Mouse (Mus musculus) embryonic facial prominence, embryonic 15.5 days (tissue): ENCODE results near the gene Tmem238. TPM values are rescaled to one million over a fixed set of nuclear protein-coding genes. Genes with fewer than 3 reads are reported as not detected.

Source experiments
- ATAC-seq: fragments of 200-750 bp; cut with Nextera tagmentation; 2 replicates; pipeline ENCODE4 v1.8.0; 2017; ENCODE audit warnings: low read depth, moderate TSS enrichment; ENCODE audit not compliant: insufficient number of reproducible peaks, low FRiP score, low TSS enrichment
- H3K27ac ChIP-seq: fragments of 300-500 bp; sonication (generic); replicated peaks from 2 replicates; pipeline ENCODE4 v1.5.1; 2015; ENCODE audit warnings: mild to moderate bottlenecking, inconsistent platforms
- H3K27me3 ChIP-seq: fragments of 300-500 bp; sonication (generic); 2 replicates; pipeline ENCODE4 v1.6.1; 2015; ENCODE audit warnings: inconsistent platforms
- H3K36me3 ChIP-seq: fragments of 300-500 bp; sonication (generic); 2 replicates; pipeline ENCODE4 v1.6.1; 2015; ENCODE audit warnings: mild to moderate bottlenecking, inconsistent platforms
- H3K4me1 ChIP-seq: fragments of 300-500 bp; sonication (generic); 2 replicates; pipeline ENCODE4 v1.6.1; 2015; ENCODE audit warnings: inconsistent platforms
- H3K4me2 ChIP-seq: fragments of 300-500 bp; sonication (generic); replicated peaks from 2 replicates; pipeline ENCODE4 v1.6.1; 2015; ENCODE audit warnings: mild to moderate bottlenecking, inconsistent platforms
- H3K4me3 ChIP-seq: fragments of 300-500 bp; sonication (generic); replicated peaks from 2 replicates; pipeline ENCODE4 v1.5.1; 2015; ENCODE audit warnings: mild to moderate bottlenecking, inconsistent platforms
- H3K9ac ChIP-seq: fragments of 300-500 bp; sonication (generic); 2 replicates; pipeline ENCODE4 v1.6.1; 2015; ENCODE audit warnings: inconsistent platforms
- H3K9me3 ChIP-seq: fragments of 300-500 bp; sonication (generic); replicated peaks from 2 replicates; pipeline ENCODE4 v1.6.1; 2016; ENCODE audit warnings: inconsistent platforms
- WGBS: fragments of 180-500 bp; shearing (Covaris S2); methylation state at CpG from one replicate; pipeline ENCODE4 v1.1.7; 2015; 5-methylcytosine and 5-hydroxymethylcytosine counted together
- polyA plus RNA-seq: library from polyadenylated mRNA; unstranded; fragments of >200 nt; fragmentation: Nextera tagmentation; extraction: Ambion mirVana; gene quantifications from 2 replicates; pipeline ENCODE4 v1.2.1, GENCODE M21; 2015

The Tmem238 gene
- polyA plus RNA-seq, 1 experiment from 2014 or later, result 11.4 TPM

GRCm38 (mm10) chr7:4764946-4765710 is 24.3 kb downstream of the Tmem238 start:
- Histone ChIP-seq H3K36me3 (no peaks in the 10 kb centered on the region), H3K27me3 (no peaks in the 10 kb centered on the region), H3K9me3 (no peaks in the 10 kb centered on the region), H3K4me1 (peaks cover 7% of the 10 kb centered on the region; the same call in 1 of the 2 replicates), H3K9ac (no peak overlapping the region), H3K27ac (no peak overlapping the region), H3K4me3 (no peak overlapping the region), H3K4me2 (no peak overlapping the region)
- WGBS, result 6% methylated on average over 4 of the region's 4 CpGs
- no peak for ATAC-seq

DNA sequence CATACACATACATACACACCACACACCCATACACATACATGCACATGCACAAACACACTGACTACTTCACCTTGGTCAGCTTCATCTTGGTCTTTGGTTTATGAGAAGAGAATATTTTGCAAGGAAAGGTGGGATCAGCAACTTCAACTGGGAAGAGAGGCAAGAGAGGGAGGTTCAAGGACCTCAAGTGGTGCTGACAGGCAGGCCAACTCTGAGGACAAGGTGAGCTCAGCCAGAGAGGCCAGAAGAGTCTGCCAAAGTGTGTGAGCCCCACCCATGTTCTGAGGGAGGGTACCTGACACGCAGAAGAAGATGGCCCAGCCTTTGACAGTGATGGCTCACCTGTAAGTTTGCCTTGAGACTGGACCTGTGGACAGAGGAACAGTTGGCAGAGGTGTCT is 29.8 kb downstream of the Tmem238 start:
- Histone ChIP-seq H3K27ac (no peak overlapping the region), H3K4me2 (no peak overlapping the region), H3K9me3 (no peaks in the 10 kb centered on the region), H3K4me1 (no peaks in the 10 kb centered on the region), H3K4me3 (no peak overlapping the region), H3K9ac (no peak overlapping the region), H3K27me3 (no peaks in the 10 kb centered on the region), H3K36me3 (no peaks in the 10 kb centered on the region)
- 43% methylated on average over 1 of the region's 1 CpGs for WGBS
- ATAC-seq, result no peak

DNA sequence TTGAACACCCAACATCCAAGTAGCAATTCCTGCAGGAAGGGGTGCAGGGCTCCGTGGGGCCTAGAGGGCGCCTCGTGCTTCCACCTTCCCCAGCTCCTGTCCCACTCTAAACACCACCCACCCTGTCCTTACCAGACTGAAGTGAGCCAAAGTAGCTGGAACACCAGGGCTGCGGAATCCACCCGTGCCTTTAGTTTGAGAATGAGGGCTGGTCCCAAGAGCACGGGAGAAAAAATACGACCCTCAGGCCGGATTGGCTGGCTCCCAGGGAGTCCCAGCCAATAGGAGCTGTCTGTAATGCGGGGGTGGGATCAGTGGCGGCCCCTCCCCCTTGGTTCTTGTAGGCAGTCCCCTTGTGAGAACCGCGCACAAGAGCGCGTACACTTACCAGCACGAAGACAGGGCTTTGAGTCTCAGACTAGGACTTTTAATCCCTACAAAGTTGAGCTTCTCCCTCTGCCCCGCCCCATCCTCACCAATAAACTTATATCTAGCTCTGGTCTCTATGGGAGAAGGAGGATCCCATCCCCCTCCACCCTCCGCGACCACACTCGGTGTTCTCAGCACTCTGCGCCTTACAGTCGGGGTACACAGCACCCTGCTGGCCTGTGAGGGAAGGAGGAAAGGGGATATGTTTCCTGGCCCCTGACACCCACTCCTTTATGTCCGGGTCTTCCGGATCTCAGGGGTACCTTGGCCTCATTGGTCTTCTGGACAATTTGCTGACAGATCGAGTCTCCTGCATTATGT is 36.5 kb downstream of the Tmem238 start, which contains the start of gene Cox6b2:
Gene Cox6b2, minus strand, starts transcription at position 274 of the 750 bp plus-strand sequence.
- Histone ChIP-seq H3K27ac (peak within 1 kb of the TSS; percentile 81), H3K9ac (peak within 1 kb of the TSS; percentile 12; the same call in 1 of the 2 replicates), H3K4me2 (peak within 1 kb of the TSS; percentile 69), H3K4me3 (peak within 1 kb of the TSS; percentile 49), H3K4me1 (peaks cover 19% of the 10 kb centered on the region), H3K27me3 (no peaks in the 10 kb centered on the region), H3K36me3 (0 out of 2 replicates have a peak, but pooled peaks cover 3% of the 10 kb centered on the region), H3K9me3 (no peaks in the 10 kb centered on the region)
- 5% methylated on average over 24 of the region's 24 CpGs for WGBS
- peak; percentile 91 for ATAC-seq

GRCm38 (mm10) chr7:4751971-4752820 is 37.3 kb downstream of the Tmem238 start:
- Histone ChIP-seq H3K4me2 (peak overlapping the region; percentile 69), H3K9me3 (no peaks in the 10 kb centered on the region), H3K9ac (0 out of 2 replicates have a peak overlapping the region, but pooled peaks have one; percentile 12), H3K4me3 (peak overlapping the region; percentile 49), H3K27me3 (no peaks in the 10 kb centered on the region), H3K36me3 (0 out of 2 replicates have a peak, but pooled peaks cover 3% of the 10 kb centered on the region), H3K27ac (peak overlapping the region; percentile 81), H3K4me1 (peaks cover 19% of the 10 kb centered on the region)
- 1% methylated on average over 29 of the region's 30 CpGs for WGBS
- ATAC-seq, result peak; percentile 77

- Histone ChIP-seq H3K27me3 (no peaks in the 10 kb centered on the region), H3K9me3 (no peaks in the 10 kb centered on the region), H3K27ac (no peak overlapping the region), H3K4me3 (no peak overlapping the region), H3K4me1 (peaks cover 19% of the 10 kb centered on the region), H3K9ac (no peak overlapping the region), H3K4me2 (no peak overlapping the region), H3K36me3 (peaks cover 25% of the 10 kb centered on the region)
- 75% methylated on average over 2 of the region's 2 CpGs for WGBS
- ATAC-seq, result no peak
Measured at GRCm38 (mm10) chr7:4749169-4749568, 40.3 kb downstream of the Tmem238 start.

GRCm38 (mm10) chr7:4748321-4748720 is 41.1 kb downstream of the Tmem238 start:
- Histone ChIP-seq H3K9me3 (no peaks in the 10 kb centered on the region), H3K4me3 (no peak overlapping the region), H3K4me1 (peaks cover 19% of the 10 kb centered on the region), H3K27me3 (no peaks in the 10 kb centered on the region), H3K4me2 (no peak overlapping the region), H3K9ac (no peak overlapping the region), H3K36me3 (peaks cover 32% of the 10 kb centered on the region), H3K27ac (no peak overlapping the region)
- no peak for ATAC-seq
- WGBS, result 75% methylated on average over 4 of the region's 4 CpGs

DNA sequence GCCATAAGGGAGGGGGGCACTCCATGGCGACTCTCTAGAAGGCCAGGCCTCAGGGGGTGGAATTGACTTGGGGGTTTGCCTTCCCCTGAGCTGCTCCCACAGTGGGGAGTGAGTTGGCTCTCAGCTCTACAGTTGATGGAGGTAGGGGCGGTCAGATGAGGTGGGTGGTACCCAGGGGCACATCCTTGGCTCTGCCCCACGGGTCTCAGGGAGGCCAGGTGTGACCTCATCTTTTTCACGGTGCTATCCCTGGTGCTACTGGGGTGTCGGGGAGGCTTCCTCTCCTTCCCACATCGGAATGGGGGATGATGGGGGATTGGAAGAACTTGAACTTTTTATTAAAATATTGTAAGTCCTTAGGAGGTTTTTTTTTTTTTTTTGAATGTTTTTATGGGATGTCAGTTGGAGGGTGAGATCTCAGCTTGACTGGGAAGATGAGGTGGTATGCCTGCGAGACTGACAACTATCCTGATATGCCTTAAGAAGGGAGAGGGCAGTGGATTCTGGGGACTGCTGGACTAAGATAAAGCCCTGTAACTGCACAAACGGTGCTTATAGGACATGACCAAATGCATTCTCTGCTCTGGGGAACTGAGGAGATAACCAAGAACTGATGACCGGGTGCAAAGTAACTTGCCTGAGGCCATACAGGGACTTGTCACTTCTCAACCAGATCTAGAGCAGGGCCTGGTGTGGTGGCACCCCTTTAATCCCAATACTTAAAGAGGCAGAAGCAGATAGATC is 42.1 kb downstream of the Tmem238 start:
- no peak overlapping the region for H3K4me2 ChIP-seq
- 72% methylated on average over 9 of the region's 9 CpGs for WGBS
- no peaks in the 10 kb centered on the region for H3K27me3 ChIP-seq
- H3K9ac ChIP-seq, result no peak overlapping the region
- H3K4me1 ChIP-seq, result peaks cover 16% of the 10 kb centered on the region
- H3K9me3 ChIP-seq, result no peaks in the 10 kb centered on the region
- peaks cover 40% of the 10 kb centered on the region for H3K36me3 ChIP-seq
- no peak for ATAC-seq
- no peak overlapping the region for H3K27ac ChIP-seq
- no peak overlapping the region for H3K4me3 ChIP-seq

GRCm38 (mm10) chr7:4746326-4746980 is 43.0 kb downstream of the Tmem238 start:
- peaks cover 40% of the 10 kb centered on the region for H3K36me3 ChIP-seq
- H3K9ac ChIP-seq, result no peak overlapping the region
- H3K4me2 ChIP-seq, result no peak overlapping the region
- no peak for ATAC-seq
- no peak overlapping the region for H3K4me3 ChIP-seq
- no peaks in the 10 kb centered on the region for H3K9me3 ChIP-seq
- WGBS, result 83% methylated on average over 22 of the region's 22 CpGs
- no peaks in the 10 kb centered on the region for H3K27me3 ChIP-seq
- no peak overlapping the region for H3K27ac ChIP-seq
- H3K4me1 ChIP-seq, result peaks cover 16% of the 10 kb centered on the region

GRCm38 (mm10) chr7:4744886-4745285 is 44.6 kb downstream of the Tmem238 start:
- no peak for ATAC-seq
- Histone ChIP-seq H3K4me2 (no peak overlapping the region), H3K9me3 (no peaks in the 10 kb centered on the region), H3K27me3 (no peaks in the 10 kb centered on the region), H3K9ac (no peak overlapping the region), H3K27ac (no peak overlapping the region), H3K36me3 (peaks cover 40% of the 10 kb centered on the region), H3K4me1 (peaks cover 22% of the 10 kb centered on the region), H3K4me3 (no peak overlapping the region)
- 94% methylated on average over 6 of the region's 6 CpGs for WGBS

DNA sequence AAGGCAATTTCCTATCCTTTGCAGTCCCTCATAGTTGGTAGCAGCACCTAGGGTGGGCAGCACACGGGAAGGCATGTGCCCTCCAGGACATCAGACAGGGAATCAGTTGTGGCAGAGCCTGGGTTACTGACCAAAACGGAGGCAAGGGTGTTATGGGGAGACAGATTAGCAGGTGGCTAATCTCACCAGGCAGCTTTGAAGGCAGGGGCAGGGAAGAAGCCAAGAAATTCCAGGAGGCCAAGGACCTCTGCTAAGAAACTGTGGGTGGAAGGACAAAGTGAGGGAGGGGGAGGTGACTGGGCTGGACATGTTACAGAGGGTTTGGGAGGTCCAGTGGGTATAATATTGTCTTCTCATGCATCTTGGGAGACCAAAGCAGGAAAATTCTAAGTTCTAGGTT is 46.1 kb downstream of the Tmem238 start:
- Histone ChIP-seq H3K4me3 (no peak overlapping the region), H3K4me1 (peaks cover 31% of the 10 kb centered on the region), H3K4me2 (no peak overlapping the region), H3K36me3 (peaks cover 38% of the 10 kb centered on the region), H3K9ac (no peak overlapping the region), H3K27me3 (no peaks in the 10 kb centered on the region), H3K9me3 (no peaks in the 10 kb centered on the region), H3K27ac (no peak overlapping the region)
- ATAC-seq, result no peak
- WGBS, result 67% methylated on average over 2 of the region's 2 CpGs
